Mouse (Mus musculus) mesoderm, embryonic 11.5 days (tissue): ENCODE data around the gene Pnma3.
"Not testable (repeated sequence)": the region's sequence is repeated elsewhere in the genome, so short reads cannot be mapped to it uniquely, and the experiment has no call there.

Experiments used
- DNase-seq: peaks from one replicate; pipeline ENCODE4 v3.0.0-alpha.2; 2012; ENCODE audit warnings: low read depth, low spot score

The Pnma3 gene

DNA sequence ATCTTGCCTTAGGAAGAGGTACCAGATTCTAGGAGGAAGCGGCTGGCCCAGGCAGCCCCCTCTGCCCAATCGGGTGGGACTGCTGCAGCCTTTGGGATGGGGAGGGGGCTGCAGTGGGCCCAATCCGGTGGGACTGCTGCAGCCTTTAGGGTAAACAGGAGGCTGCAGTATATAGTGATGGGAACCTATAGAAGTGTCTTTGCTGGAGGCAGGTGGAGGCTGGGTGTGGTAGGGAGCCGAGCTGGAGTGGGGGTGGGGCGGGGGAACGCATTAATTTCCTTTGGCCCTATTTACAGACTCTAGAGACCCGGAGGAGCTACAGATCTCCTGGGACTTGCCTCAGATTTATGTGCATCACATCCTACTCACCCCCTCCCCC lies at the start of gene Pnma3:
Gene Pnma3 (plus strand): TSS at position 373 of the 379 bp plus-strand sequence.
- no peak for DNase-seq

DNA sequence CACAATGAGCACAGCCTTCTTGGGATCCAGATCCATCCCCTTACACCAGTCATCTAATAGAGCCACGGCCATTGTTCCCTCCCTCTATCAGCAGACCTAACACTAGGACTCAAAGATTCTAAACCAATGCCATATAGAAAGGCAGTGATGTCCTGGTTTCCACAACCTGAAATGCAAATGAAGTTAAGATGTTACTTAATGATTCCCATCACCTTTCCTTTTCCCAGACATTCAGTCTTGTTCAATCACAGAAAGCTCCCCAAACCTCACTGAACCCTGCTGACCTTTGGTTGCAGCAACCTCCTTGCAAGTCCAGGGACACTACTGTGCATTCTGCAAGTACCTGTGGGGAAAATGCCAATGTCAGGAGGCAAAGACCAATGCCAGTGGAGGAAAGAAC lies 27.6 kb upstream of the Pnma3 start, which contains the start of gene Pnma5:
Gene Pnma5 (minus strand): TSS at position 101 of the 400 bp plus-strand sequence.
- no peak for DNase-seq

DNA sequence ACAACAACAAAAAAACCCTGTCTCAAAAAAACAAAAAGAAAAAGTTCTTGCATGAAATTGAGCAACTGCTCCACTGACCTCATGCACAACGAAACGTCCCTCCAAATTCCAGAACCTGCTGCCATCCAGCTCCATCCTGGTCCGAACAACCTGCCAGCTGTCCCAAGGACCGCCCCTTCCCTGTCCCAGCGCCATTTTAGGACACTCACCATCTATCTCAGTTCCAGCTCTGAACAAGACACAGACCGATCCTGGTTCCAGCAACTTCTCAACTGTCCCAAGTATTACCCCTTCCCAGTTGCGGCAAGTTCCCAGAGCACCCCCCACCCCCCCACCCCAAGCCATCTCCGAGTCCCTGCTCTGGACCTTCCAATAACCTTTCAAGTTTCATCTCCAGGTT lies 25.8 kb upstream of the Pnma3 start:
- no peak for DNase-seq

DNA sequence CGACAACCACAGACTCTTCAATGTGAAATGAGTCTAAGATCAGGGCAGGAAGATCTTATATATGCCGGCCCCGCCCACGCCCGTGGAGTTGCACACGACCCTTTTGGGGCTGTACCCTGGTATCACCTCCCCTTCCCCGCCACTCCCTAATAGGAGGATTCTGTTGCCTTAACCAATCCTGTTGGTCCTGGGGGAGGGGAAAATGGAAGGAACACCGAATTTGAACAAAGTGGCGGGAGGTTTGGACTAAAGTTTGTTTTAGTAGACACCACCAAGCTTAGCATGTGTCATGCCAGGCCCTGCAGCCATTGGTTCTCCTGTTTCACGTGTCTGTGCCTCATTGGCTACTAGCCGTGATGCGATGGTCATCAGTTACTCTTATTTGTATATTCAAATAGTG lies 24.9 kb upstream of the Pnma3 start:
- DNase-seq, result no peak

DNA sequence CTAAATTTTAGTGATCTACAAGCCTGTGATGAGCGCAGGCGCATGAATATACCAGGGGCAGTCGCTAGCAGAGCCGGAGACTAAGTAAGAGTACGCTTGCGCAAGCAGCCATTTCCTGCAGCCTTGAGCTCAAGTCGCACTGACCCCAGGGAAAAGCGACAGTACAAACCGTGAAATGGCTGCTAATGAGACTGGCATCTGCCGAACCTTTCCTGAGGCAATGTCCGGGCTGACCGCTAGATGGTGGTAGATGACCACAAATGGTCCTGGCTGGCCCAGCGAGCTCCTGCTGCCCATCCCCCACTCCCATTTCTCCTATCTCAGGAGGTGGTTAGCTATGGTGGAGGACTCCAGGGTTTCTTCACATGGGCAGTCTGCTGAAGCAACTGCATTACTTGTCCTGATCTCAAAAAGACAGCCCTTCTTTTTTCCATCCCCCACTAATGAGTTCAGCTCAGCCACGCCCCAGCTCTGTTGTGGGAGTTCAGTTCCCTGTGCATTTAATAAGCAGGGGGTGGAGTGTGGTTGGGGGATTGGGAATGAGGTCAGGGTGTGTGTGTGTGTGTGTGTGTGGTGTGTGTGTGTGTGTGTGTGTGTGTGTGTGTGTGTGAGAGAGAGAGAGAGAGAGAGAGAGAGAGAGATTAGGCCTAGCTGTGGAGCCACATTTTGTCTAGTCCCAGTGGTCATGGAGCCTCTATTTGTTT lies 10.6 kb upstream of the Pnma3 start:
- peak; percentile 92 for DNase-seq

DNA sequence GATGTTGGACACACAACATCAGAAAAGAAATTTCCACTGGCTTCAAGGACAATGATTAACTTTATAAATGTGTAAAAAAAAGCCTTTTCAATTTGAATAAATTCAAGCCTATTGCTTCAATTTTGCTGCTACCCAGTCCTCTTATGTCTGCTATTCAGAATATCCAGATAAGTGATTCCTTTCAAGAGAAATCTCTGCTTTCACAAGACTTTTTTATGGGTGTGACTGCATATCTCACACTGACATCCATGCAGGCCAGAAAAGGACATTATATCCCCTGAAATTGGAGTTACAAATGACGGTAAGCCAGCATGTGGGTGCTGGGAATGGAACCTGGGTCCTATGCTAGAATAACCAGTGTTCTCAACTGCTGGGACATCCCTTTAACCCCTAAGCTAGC lies 3.1 kb upstream of the Pnma3 start:
- no peak for DNase-seq

DNA sequence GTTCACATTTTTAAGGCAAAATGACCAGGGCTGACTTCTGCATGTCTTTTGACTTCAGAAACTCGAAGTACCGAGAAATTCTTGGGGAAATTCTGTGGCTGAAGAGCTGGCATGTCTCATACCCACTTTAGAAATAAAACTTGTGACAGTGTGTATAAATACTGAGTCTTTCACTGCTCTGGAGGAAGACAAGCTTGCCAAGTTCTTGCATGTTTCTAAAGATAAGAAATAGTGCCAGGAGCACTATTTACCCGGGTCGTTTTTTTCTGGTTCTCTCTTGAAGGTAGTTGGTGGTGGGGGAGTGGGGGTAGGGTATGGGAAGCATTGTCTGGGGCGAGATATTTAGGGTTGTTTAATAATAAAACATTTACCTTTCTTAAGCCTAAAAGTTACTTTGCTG lies 2.3 kb upstream of the Pnma3 start:
- DNase-seq, result no peak

DNA sequence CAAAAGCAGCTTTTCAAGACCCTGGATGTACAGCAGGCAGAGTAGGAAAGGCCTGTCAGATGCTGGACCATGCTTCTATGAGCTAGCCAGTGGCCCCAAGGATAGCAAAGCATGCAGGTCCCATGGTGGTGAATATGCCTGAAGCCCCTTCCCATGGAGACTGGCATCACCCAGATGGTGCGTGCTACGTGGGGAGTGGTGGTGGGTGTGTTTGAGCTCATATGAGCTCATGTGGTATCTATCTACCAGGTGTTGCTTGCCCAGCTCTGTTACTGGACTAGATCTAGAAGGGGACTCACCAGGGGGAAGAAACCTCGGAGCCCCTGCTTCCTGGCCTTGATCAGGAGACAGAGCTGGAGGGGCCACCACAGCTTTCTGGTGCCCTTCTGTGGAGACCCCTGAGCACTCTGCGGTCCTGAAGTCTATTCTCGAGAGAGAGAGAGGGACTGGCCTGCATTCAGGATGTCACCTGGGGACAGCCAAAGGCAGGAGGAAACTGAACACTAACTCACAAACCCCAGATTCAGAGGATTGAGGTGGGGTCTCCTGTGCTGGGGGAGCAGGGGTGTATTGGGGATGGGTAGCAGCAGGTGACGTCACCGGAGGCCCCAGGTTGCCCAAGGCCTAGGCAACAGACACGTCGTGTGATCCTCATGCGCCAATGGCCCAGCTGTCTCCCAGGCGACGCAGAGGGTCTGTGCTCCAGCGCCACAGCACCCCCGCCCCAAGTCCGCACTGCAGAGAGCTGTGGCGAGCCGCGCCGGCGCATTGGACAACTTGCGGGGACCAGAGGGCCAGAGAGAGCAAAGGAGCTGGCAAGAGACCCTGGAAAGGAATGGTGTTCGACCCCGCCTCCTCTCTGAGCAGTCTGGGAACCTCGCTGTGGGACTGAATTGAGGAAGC lies 824 bp upstream of the Pnma3 start:
- peak; percentile 22 for DNase-seq

DNA sequence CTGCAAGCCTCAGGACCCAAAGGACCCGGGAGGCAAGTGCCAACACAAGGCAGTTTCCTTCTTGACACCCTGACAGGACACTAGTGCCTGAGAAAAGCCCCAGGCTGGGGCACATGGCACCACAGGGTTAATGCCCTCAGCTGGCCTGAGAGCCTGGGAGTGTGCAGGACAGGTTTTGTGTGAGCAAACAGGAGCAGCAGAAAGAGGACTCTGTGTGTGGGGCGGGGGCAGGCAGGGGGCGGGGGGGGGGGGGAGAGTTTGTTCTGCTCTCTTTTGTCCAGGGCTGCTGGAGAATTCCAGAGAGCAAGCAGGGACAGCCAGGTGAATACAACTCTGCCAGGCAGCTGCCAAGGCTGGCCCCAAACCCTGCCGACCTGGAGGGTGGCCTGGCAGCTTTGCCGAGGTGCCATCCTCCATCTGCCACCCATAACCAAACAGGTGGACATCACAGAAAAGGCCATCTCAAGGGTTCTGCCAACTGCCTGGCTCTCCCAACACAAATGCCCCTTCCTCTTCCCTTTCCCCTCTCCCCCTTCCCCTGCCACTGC lies 2.3 kb downstream of the Pnma3 start:
- DNase-seq, result not testable (repeated sequence)

DNA sequence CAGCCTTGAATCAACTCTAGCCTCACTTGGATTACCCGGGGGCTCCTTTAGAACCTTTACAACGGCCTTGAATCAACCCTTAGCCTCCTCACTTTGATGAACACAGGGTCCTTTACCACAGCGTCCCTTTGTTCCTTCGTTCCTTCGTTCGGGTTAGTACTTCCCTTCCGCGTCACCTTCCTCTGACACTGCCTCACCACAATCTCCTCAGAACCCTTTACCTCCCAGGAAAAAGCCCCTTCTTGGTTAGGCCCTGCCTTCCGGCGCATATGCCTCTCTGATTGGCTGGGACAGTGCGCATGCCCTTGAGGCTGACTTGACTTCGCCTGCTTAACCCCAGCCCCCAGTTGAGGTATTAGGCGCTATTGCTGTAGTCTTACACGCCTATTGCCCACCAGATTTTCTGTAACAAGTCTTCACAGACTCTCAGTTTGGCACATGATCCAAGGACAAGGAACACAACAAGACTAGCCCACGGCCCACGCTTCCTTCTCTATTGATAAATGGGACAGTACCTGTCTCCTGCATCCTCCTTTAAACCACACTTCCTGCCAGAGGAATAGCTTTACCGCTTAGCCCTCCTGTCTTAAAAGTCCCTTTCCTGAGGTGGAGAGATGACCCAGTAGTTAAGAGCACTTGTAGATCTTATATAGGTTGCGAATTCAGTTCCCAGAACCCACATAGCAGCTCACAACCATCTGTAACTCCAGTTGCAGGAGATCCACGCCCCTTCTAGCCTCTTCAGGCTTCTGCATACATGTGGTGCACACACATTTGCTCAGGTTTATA lies 17.9 kb downstream of the Pnma3 start, which contains the start of gene Xlr4a:
Gene Xlr4a (minus strand): TSS at position 212 of the 789 bp plus-strand sequence.
- DNase-seq, result not testable (repeated sequence)

DNA sequence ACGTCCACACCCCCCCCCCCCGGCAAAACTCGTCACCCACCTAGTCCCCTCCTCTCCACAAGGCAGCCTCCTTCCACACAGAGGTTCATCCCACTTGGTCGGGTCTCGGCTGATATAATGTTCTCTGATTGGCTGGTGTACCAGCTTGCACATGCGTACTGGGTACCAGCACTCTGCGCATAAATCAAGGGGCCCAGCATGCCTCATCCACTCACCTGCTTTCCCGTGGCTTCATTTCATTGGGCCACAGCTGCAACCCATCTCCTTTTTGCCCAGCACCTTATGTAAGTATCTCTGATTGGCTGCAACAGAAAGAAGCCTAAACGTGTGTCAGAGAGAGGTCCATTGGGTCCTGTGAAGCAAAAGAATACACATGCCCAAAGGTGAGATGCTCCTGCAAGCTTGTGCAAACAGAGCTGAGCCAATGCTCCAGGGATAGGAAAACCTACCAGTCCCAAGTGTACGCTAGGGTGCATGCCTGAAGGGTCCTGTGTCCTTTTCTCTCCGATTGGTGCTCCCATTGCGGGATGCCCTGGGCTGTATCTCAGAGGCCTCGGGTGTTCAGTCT lies 32.4 kb downstream of the Pnma3 start, which contains the start of gene Xlr3a:
Gene Xlr3a (minus strand): TSS at position 155 of the 568 bp plus-strand sequence.
- DNase-seq, result not testable (repeated sequence)

DNA sequence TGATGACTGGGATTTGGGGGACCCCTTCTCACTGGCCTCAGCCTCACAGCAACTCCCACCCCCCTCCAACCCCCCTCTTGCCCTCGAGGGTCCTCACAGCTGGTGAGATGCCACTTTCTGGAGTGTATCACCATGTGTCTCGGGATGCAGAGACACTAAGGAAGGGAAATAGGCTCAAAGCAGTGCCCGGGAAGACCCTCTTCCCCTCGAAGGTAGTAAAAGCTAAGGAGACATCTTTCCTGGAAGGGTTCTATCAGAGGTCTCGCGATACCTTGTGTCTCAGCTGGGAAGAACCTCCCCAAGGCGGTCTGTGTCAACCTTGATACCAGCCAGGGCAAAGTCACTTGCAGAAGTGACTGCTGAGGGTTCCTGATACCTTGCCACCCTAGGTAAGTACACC lies 52.2 kb downstream of the Pnma3 start, which contains the start of gene Gm14685:
Gene Gm14685 (plus strand): TSS at position 301 of the 400 bp plus-strand sequence.
- not testable (repeated sequence) for DNase-seq
